Mouse (Mus musculus) bone marrow, adult 2 months (tissue): Measurements from ENCODE around the gene Chd3. TPM values are rescaled to one million over a fixed set of nuclear protein-coding genes. Genes with fewer than 3 reads are reported as not detected.
"Not testable (repeated sequence)": the region's sequence is repeated elsewhere in the genome, so short reads cannot be mapped to it uniquely, and the experiment has no call there.

Experiments
- H3K27ac ChIP-seq: fragments of 200-500 bp; 2 replicates; pipeline ENCODE4 v1.5.1; 2012; ENCODE audit warnings: low read depth, mild to moderate bottlenecking, control low read depth, inconsistent platforms, low read length; ENCODE audit not compliant: control insufficient read depth, poor library complexity, insufficient read depth
- H3K4me1 ChIP-seq: fragments of 200-500 bp; 2 replicates; pipeline ENCODE4 v1.6.1; 2011; ENCODE audit warnings: low read length; ENCODE audit not compliant: control insufficient read depth, insufficient read depth
- H3K4me3 ChIP-seq: fragments of 200-500 bp; replicated peaks from 2 replicates; pipeline ENCODE3; 2011; ENCODE audit warnings: mild to moderate bottlenecking, low read depth, low read length, control low read depth; ENCODE audit not compliant: control insufficient read depth
- CTCF ChIP-seq: fragments of 200-500 bp; IDR thresholded peaks from 2 replicates; pipeline ENCODE4 v1.5.1; 2011; ENCODE audit warnings: low read length, control low read depth; ENCODE audit not compliant: control insufficient read depth, insufficient read depth
- POLR2A ChIP-seq: fragments of 200-500 bp; IDR thresholded peaks from 2 replicates; pipeline ENCODE4 v1.6.1; 2011; ENCODE audit warnings: low read depth, mild to moderate bottlenecking, control low read depth, low read length, borderline replicate concordance; ENCODE audit not compliant: control insufficient read depth
- WGBS: fragments of 180-500 bp; shearing (Covaris S2); methylation state at CpG from one replicate; pipeline ENCODE4 v1.1.7; 2018; 5-methylcytosine and 5-hydroxymethylcytosine counted together
- polyA plus RNA-seq: library from polyadenylated mRNA; stranded (reverse); fragments of >200 nt; gene quantifications from 2 replicates; pipeline ENCODE4 v1.2.4, GENCODE M21; 2011; ENCODE audit warnings: low replicate concordance; ENCODE audit not compliant: missing spikeins, insufficient read depth, insufficient read length

The Chd3 gene
- polyA plus RNA-seq, 1 experiment = 54.5 TPM

DNA sequence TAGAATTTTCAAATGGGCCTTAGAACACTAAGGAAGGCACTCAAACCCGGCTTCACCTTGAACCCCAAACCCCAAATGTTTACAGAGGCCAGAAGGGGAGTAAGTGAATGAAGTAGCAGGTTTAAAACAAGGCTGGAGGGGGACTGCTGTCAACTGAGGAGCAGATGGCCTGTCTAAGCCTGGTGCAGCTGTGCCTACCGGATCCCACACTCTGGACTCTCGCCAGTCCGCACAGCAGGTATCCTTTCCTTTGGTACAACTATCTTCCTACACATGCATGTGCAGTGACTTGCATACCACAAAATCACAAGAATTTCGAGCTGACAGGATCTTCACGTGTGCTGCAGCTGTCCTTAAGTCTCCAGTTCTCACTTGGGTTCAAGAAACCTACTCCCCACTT lies 47.2 kb downstream of the Chd3 start:
- TF ChIP-seq CTCF (no peak), POLR2A (no peak)
- H3K4me1 ChIP-seq = no peaks in the 10 kb centered on the region; the same call in 1 of the 2 replicates
- 47% methylated on average over 6 of the region's 6 CpGs for WGBS
- no peak overlapping the region for H3K27ac ChIP-seq
- H3K4me3 ChIP-seq = peak overlapping the region; percentile 21

DNA sequence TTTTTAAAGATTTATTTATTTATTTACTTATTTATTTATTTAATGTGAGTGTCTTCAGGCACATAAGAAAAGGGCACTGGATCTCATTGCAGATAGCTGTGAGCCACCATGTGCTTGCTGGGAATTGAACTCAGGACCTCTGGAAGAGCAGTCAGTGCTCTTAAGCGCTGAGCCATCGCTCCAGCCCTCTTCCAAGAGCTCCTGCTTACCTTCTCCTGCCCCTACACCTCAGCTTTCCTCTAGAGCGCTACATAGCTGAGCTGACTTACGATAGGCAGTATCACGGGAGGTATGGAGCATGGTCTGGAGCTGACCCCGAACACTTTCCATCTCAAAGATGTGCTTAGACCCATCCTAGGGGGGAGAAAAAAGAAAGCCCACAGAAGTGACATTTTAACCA lies 47.6 kb downstream of the Chd3 start:
- 94% methylated on average over 6 of the region's 6 CpGs for WGBS
- TF ChIP-seq CTCF (no peak), POLR2A (no peak)
- no peak overlapping the region for H3K4me3 ChIP-seq
- H3K4me1 ChIP-seq = no peaks in the 10 kb centered on the region; the same call in 1 of the 2 replicates
- no peak overlapping the region for H3K27ac ChIP-seq

DNA sequence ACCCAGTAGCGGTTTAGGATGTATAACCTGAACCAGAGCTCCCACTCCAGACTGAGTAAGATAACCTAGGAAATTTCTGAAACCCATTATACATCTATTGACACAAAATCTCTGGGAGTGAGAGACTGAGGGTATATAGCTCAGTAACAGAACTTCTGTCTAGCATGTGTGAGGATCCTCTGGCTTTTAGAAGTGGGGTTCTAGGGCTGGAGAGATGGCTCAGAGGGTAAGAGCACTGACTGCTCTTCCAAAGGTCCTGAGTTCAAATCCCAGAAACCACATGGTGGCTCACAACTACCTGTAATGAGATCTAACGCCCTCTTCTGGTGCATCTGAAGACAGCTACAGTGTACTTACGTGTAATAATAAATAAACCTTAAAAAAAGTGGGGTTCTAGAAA lies 51.2 kb downstream of the Chd3 start:
- H3K4me1 ChIP-seq, H3K27ac ChIP-seq, H3K4me3 ChIP-seq: not testable (repeated sequence)
- WGBS = 89% methylated on average over 3 of the region's 3 CpGs

DNA sequence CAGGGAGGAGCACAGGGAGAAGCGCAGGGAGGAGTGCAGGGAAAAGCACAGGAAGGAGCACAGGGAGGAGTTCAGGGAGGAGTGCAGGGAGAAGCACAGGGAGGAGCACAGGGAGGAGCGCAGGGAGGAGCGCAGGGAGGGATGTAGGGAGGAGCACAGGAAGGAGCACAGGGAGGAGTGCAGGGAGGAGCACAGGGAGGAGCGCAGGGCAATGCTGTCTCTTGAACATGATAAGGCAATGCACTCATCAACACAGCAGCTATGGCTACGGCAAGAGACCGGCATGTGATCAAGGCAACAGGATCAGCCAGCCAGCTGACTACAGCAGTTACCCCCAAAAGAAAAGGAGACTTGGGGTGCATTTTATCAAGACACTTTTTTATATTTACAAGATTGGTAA lies 52.8 kb downstream of the Chd3 start:
- H3K4me1 ChIP-seq = no peaks in the 10 kb centered on the region
- no peak overlapping the region for H3K4me3 ChIP-seq
- 97% methylated on average over 6 of the region's 6 CpGs for WGBS
- no peak for TF ChIP-seq CTCF
- TF ChIP-seq POLR2A = no peak
- no peak overlapping the region for H3K27ac ChIP-seq

DNA sequence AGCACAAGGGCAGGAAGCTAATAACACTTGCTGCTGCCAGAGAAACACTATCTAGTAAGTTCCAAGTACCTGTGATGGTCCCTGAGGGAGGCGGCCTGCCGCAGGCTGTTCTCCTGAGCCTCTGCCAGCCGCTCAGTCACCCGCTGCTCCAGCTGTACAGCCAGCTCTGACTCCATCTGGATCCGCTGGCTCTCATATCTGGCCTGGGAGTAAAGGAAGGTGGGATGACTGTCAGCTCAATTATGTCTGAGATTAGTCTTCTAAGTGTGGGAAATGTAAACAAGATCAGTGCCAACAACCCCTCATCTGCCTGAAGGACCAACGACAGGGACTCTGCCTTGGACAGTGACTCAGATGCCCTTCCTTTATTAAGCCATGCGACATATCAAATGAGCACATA lies 57.9 kb downstream of the Chd3 start:
- TF ChIP-seq CTCF (no peak), POLR2A (no peak)
- Histone ChIP-seq H3K27ac (no peak overlapping the region), H3K4me1 (no peaks in the 10 kb centered on the region), H3K4me3 (no peak overlapping the region)
- 89% methylated on average over 7 of the region's 7 CpGs for WGBS

DNA sequence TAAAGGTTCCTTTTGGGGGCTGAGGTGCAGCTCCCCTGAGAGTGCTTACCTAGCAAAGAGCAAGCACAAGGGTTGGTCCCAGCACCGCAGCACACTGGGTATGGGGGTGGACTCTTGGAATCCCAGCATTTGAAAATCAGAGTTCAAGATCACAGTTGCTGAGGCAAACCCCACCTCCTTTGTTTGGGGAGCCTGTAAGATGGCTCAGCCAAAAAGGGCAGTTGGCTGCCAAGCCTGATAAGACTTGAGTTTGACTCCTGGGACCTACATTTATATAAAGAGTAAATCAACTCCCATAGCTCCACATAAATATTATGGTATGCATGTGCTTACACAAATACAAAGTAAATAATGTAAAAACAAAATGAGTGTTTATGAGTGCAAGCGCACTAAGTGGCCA lies 63.2 kb downstream of the Chd3 start:
- 74% methylated on average over 2 of the region's 2 CpGs for WGBS
- no peak overlapping the region for H3K4me3 ChIP-seq
- H3K4me1 ChIP-seq = no peaks in the 10 kb centered on the region
- TF ChIP-seq POLR2A = no peak
- no peak for TF ChIP-seq CTCF
- H3K27ac ChIP-seq = no peak overlapping the region

DNA sequence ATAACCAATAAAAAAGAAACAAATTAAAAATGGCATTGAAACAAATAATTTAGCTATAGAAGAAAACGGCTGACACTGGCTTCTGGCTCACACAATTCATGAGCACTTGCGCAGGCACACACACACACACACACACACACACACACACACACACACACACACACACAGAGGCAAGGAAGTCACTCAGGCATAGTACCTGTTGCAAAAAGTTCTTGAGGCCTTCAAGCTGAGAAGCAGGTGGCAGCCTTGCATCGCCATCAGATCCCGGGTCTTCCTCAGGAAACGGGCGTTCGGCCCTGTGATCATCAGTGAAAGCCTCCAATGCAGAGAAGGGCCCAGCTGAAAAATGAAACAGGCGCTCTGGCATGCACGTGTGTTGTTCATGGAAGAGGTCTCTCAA lies 63.9 kb downstream of the Chd3 start:
- TF ChIP-seq POLR2A (no peak), CTCF (no peak)
- Histone ChIP-seq H3K4me1 (no peaks in the 10 kb centered on the region), H3K27ac (no peak overlapping the region), H3K4me3 (no peak overlapping the region)
- 78% methylated on average over 9 of the region's 9 CpGs for WGBS

DNA sequence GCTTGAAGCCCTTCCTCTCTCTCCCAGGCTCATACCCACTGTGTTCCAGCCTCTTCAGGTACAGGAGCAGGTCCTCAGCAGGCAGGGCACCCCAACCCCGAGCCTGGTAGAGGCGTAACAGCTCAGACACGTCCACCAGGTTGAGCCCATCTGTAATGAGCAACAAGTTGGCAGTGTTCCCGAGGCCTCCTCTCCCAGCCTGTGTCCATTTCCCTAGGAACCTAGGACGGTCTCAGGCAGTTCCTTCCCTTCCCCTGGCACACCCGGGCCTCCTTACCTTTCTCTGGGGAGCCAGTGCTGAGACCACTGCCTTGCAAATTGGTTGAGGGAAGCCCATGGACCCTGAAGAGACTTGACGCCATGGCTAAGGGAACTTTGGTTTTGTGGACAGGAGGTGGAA lies 66.4 kb downstream of the Chd3 start:
- Histone ChIP-seq H3K27ac (no peak overlapping the region), H3K4me1 (no peaks in the 10 kb centered on the region), H3K4me3 (no peak overlapping the region)
- WGBS = 80% methylated on average over 7 of the region's 7 CpGs
- TF ChIP-seq CTCF (no peak), POLR2A (no peak)

DNA sequence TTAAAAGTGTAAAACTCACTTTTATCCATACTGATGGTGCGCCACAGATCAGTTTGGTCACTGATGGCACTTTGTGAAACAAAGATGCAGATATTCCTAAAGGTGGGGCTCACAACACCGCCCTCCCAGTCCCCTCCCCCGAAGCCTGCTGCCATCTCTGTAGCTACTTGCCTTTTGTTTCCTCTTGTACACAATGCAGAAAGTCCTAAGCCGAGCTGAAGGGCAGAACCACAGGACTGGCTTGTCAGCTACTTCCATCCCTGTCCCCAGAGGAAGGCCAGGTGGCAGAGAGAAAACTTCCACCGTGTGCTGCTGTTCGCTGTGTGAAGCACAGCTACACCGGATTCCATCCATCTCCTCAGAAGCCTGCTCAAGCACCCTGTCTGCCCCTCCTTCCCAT lies 71.0 kb downstream of the Chd3 start:
- H3K4me1 ChIP-seq = no peaks in the 10 kb centered on the region
- no peak overlapping the region for H3K4me3 ChIP-seq
- 84% methylated on average over 7 of the region's 7 CpGs for WGBS
- no peak overlapping the region for H3K27ac ChIP-seq
- TF ChIP-seq CTCF (no peak), POLR2A (no peak)

DNA sequence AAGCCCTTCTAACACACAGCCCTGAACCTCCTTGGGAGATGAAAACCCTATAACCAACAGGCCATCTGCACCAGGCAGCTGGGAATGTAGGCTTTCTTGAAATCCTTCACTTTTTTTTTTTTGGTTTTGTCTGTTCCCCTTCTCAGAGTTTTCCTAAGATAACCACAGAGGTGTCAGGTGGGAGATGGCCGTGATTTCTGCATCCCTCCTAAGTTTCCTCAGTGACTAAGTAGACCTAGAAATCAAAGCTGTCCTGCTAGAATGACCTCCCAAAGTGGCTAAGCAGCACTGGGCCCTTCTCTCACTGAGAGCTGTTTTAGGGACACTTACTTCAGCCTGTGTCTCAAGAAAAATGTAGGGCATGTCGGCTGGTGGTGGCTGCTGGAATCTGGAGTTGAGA lies 71.4 kb downstream of the Chd3 start:
- TF ChIP-seq POLR2A (no peak), CTCF (no peak)
- 88% methylated on average over 2 of the region's 2 CpGs for WGBS
- no peak overlapping the region for H3K27ac ChIP-seq
- no peaks in the 10 kb centered on the region for H3K4me1 ChIP-seq
- no peak overlapping the region for H3K4me3 ChIP-seq
